Mouse (Mus musculus): ENCODE data around the gene AI413582. TPM values are rescaled to one million over a fixed set of nuclear protein-coding genes. Genes with fewer than 3 reads are reported as not detected.

The AI413582 gene
- polyA plus RNA-seq, 1 experiment from 2014 or later = 9.4 TPM

DNA sequence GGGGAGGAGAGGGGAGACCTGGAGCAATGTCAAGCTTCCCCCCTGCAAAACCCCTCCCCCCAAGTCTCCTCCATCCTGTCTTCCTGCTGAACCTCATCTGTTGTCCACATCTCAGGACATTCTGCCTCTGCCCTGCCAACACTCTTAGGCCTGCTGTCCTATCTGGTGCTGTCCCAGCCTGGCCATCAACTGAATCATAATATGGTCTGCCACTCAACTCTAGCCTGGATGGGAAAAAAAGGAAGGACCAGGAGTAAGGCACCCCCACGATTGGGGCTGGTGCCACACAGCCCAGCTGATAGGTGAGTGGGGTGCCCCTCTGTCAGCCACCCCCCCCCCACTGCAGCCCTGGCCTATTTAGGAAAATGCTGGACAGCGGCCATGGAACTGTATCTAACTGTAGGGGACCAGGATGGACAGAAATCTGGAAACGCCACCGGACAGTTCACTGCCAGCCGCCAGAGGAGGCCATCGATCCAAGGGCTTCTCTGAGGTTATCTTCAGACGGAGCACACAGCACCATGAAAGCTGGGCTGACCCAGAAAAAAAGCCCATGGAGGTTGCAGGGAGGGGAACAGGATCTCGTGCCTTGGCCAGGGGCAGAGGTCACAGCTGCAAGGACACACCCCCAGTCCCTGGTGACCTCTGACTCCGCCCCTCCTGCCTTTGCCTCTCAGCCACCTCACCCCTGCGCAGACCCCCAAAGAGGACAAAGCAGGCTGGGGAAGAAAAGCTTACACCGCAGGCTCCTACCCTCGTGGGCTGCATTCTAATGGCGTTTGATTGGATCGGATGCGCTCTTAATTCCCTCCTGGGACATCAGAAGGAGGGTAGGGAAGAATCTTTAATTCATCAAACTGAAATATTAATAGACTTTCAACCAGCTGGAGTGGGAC is 46.6 kb downstream of the AI413582 start:
- peaks cover 87% of the 10 kb centered on the region for H3K27me3 ChIP-seq (ENCODE audit: low read depth, poor library complexity, severe bottlenecking)
- no peak overlapping the region for H3K4me3 ChIP-seq
- H3K36me3 ChIP-seq = no peaks in the 10 kb centered on the region
- peaks cover 39% of the 10 kb centered on the region for H3K4me1 ChIP-seq
- 48% methylated on average over 15 of the region's 15 CpGs for WGBS
- no peaks in the 10 kb centered on the region for H3K9me3 ChIP-seq (replicated peaks)
- no peak for DNase-seq (ENCODE audit: low spot score)
- H3K27ac ChIP-seq = no peak overlapping the region

DNA sequence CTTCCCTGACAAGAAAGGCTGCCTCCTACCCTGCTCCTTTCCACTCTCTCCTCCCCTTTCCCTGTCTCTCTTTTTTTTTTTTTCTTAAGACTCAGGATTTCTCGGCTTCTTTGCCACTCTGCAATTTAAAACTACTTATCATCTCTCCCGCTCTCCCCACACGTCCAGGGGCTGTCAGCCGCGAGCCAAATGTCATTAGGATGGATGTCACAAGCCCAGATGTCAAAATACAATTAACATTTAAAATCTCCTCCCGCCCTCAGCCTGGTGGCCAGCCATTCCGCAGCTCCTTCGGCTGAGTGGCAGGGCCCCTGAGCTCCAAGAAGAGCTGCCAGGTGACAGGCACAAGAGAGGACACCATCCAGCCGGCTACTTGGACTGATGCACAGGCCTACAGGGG is 47.3 kb downstream of the AI413582 start:
- Histone ChIP-seq H3K27me3 (ENCODE audit: low read depth, poor library complexity, severe bottlenecking) (peaks cover 94% of the 10 kb centered on the region), H3K4me3 (no peak overlapping the region), H3K9me3 (replicated peaks) (no peaks in the 10 kb centered on the region), H3K36me3 (no peaks in the 10 kb centered on the region), H3K4me1 (peaks cover 45% of the 10 kb centered on the region), H3K27ac (no peak overlapping the region)
- no peak for DNase-seq (ENCODE audit: low spot score)
- WGBS = 36% methylated on average over 9 of the region's 9 CpGs

DNA sequence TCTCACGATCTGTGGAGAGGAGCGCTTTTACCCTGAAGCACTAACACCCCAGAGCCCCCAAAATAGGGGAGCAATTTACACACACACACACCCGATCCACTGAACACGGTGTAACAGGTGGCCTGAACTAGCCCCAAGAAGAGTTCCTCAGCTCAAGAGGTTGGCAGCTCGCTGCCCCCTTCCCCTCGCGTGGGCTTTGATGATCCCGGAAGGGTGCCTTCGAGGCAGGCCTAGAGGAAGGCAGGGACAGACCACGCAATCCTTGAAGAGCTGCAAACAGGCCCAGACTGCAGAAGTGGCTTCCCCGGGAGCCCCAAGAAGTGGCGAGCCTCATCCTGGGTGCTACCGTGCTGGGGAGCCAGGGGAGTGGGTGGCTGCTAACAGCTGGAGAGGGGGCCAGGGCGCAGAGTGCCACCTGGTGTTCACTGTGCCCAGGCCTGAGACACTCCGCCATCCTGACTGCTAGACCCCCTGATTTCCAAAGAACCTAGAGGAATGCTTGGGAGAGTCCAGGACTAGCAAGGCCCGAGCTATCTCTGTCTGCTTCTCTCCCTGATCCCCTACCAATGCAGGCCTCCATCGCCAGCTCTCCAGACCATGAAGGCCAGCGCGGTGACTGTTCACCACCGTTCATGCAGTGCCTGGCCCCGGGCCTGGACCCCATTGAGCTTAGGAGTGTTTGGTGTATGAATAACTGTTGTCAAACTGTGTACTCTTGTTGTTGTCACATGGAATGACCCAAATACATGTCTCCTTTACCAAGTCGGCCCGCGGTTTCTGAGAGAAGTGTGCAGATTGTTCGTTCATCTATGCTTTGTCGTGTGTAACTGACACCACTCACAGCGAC is 51.4 kb downstream of the AI413582 start:
- Histone ChIP-seq H3K4me3 (peak overlapping the region; percentile 67), H3K27ac (no peak overlapping the region), H3K9me3 (replicated peaks) (no peaks in the 10 kb centered on the region), H3K36me3 (no peaks in the 10 kb centered on the region), H3K27me3 (ENCODE audit: low read depth, poor library complexity, severe bottlenecking) (peaks cover 99% of the 10 kb centered on the region), H3K4me1 (peaks cover 56% of the 10 kb centered on the region)
- DNase-seq (ENCODE audit: low spot score) = no peak
- WGBS = 33% methylated on average over 27 of the region's 27 CpGs

Other genes starting within 250 kb of the AI413582 start
- 0.06 and 0.35 TPM in 2 replicates for gene Grm4, start 44.4 kb downstream of the AI413582 start, polyA plus RNA-seq (2016; fragmentation: Nextera tagmentation; extraction: Ambion mirVana)
- gene Hmga1, start 9.3 kb downstream of the AI413582 start, polyA plus RNA-seq (2016; fragmentation: Nextera tagmentation; extraction: Ambion mirVana) = 904 and 1,218 TPM in 2 replicates
- gene Nudt3, start 57.7 kb upstream of the AI413582 start, polyA plus RNA-seq (2016; fragmentation: Nextera tagmentation; extraction: Ambion mirVana) = 88.2 and 96.2 TPM in 2 replicates
- not detected in 2 replicates for gene RPS10-NUDT3, start 69.5 kb upstream of the AI413582 start, polyA plus RNA-seq (2016; fragmentation: Nextera tagmentation; extraction: Ambion mirVana)
- gene Rps10, start 70.9 kb upstream of the AI413582 start, polyA plus RNA-seq (2016; fragmentation: Nextera tagmentation; extraction: Ambion mirVana) = 875 and 1,046 TPM in 2 replicates
- 5.8 and 6.0 TPM in 2 replicates for gene Pacsin1, start 89.8 kb upstream of the AI413582 start, polyA plus RNA-seq (2016; fragmentation: Nextera tagmentation; extraction: Ambion mirVana)
- gene Spdef, start 163.2 kb upstream of the AI413582 start, polyA plus RNA-seq (2016; fragmentation: Nextera tagmentation; extraction: Ambion mirVana) = 0.26 TPM in 1 of 2 replicates, not detected in the other

Data from limb, embryonic 10.5 days (tissue).